Mouse (Mus musculus) forebrain, postnatal 0 days (tissue): ENCODE results near the gene Lpcat1. TPM values are rescaled to one million over a fixed set of nuclear protein-coding genes. Genes with fewer than 3 reads are reported as not detected.

Source experiments
- ATAC-seq: fragments of 200-750 bp; cut with Nextera tagmentation; 2 replicates; pipeline ENCODE4 v1.8.0; 2017; ENCODE audit warnings: mild to moderate bottlenecking, moderate library complexity
- DNase-seq: peaks from one replicate; pipeline ENCODE4 v3.0.0-alpha.2; 2015
- H3K27ac ChIP-seq: fragments of 300-500 bp; sonication (generic); 2 replicates; pipeline ENCODE4 v1.5.1; 2014; ENCODE audit warnings: low read depth, mild to moderate bottlenecking, antibody characterized with exemption, low read length, moderate library complexity, mixed read lengths
- H3K27me3 ChIP-seq: fragments of 300-500 bp; sonication (generic); 2 replicates; pipeline ENCODE4 v1.6.1; 2014; ENCODE audit warnings: mild to moderate bottlenecking, low read length, mixed read lengths; ENCODE audit not compliant: insufficient read depth
- H3K36me3 ChIP-seq: fragments of 300-500 bp; sonication (generic); 2 replicates; pipeline ENCODE4 v1.6.1; 2014; ENCODE audit warnings: mild to moderate bottlenecking, moderate library complexity; ENCODE audit not compliant: insufficient read depth
- H3K4me1 ChIP-seq: fragments of 300-500 bp; sonication (generic); 2 replicates; pipeline ENCODE4 v1.6.1; 2014; ENCODE audit warnings: antibody characterized with exemption; ENCODE audit not compliant: insufficient read depth
- H3K4me2 ChIP-seq: fragments of 300-500 bp; sonication (generic); 2 replicates; pipeline ENCODE4 v1.6.1; 2014; ENCODE audit warnings: low read depth, mild to moderate bottlenecking, moderate library complexity
- H3K4me3 ChIP-seq: fragments of 300-500 bp; sonication (generic); 2 replicates; pipeline ENCODE4 v1.5.1; 2014; ENCODE audit warnings: low read depth, low read length, mixed read lengths
- H3K9ac ChIP-seq: fragments of 300-500 bp; sonication (generic); 2 replicates; pipeline ENCODE4 v1.6.1; 2014; ENCODE audit warnings: mild to moderate bottlenecking
- H3K9me3 ChIP-seq: fragments of 300-500 bp; sonication (generic); 2 replicates; pipeline ENCODE4 v1.6.1; 2016; ENCODE audit warnings: low read length
- CTCF ChIP-seq: sonication (generic); IDR thresholded peaks from 2 replicates; pipeline ENCODE4 v1.5.1; 2016; ENCODE audit warnings: antibody characterized with exemption, control low read depth, low read depth
- WGBS: fragments of 180-500 bp; shearing (Covaris S2); extraction: QIAGEN DNeasy Blood & Tissue Kit; methylation state at CpG from one replicate; pipeline ENCODE4 v1.1.7; 2014; 5-methylcytosine and 5-hydroxymethylcytosine counted together
- polyA plus RNA-seq: library from polyadenylated mRNA; unstranded; fragments of >200 nt; fragmentation: Nextera tagmentation; extraction: Ambion mirVana; gene quantifications from 2 replicates; pipeline ENCODE4 v1.2.1, GENCODE M21; 2015
- total RNA-seq: library from RNA; depleted of rRNA; stranded (reverse); fragments of >200 nt; gene quantifications from 2 replicates; pipeline ENCODE4 v1.2.3, GENCODE M21; 2014; rRNA removed

Gene Lpcat1
- total and polyA plus RNA-seq, 2 experiments from 2014 or later: 87.2 to 144 TPM

GRCm38 (mm10) chr13:73536403-73536821 lies 69.4 kb downstream of the Lpcat1 start, which contains the start of gene Slc6a3:
Gene Slc6a3, plus strand, starts transcription at chr13:73536747.
- no peaks in the 10 kb centered on the region for H3K36me3 ChIP-seq
- H3K27me3 ChIP-seq: peaks cover 16% of the 10 kb centered on the region
- peak within 1 kb of the TSS; percentile 83 for H3K4me2 ChIP-seq
- peaks cover 3% of the 10 kb centered on the region; the same call in 1 of the 2 replicates for H3K4me1 ChIP-seq
- peak; percentile 76 for ATAC-seq
- peak within 1 kb of the TSS; percentile 35 for H3K9ac ChIP-seq
- TF ChIP-seq CTCF: no peak
- H3K9me3 ChIP-seq: no peaks in the 10 kb centered on the region
- WGBS: 1% methylated on average over 26 of the region's 26 CpGs
- no peak for DNase-seq
- H3K4me3 ChIP-seq: peak within 1 kb of the TSS; percentile 41
- no peak within 1 kb of the TSS for H3K27ac ChIP-seq

GRCm38 (mm10) chr13:73536824-73537223 lies 69.8 kb downstream of the Lpcat1 start:
- Histone ChIP-seq H3K27me3 (peaks cover 16% of the 10 kb centered on the region), H3K4me2 (peak overlapping the region; percentile 83), H3K9ac (peak overlapping the region; percentile 35; the same call in 1 of the 2 replicates), H3K27ac (no peak overlapping the region), H3K9me3 (no peaks in the 10 kb centered on the region), H3K4me3 (peak overlapping the region; percentile 41), H3K4me1 (peaks cover 3% of the 10 kb centered on the region; the same call in 1 of the 2 replicates), H3K36me3 (no peaks in the 10 kb centered on the region)
- ATAC-seq (peak; percentile 10; the same call in 1 of the 2 replicates), DNase-seq (no peak)
- no peak for TF ChIP-seq CTCF
- 22% methylated on average over 13 of the region's 13 CpGs for WGBS

- H3K4me3 ChIP-seq: no peak overlapping the region
- no peak for DNase-seq
- no peak overlapping the region for H3K9ac ChIP-seq
- H3K36me3 ChIP-seq: no peaks in the 10 kb centered on the region
- no peaks in the 10 kb centered on the region for H3K27me3 ChIP-seq
- WGBS: 87% methylated on average over 5 of the region's 5 CpGs
- no peak for TF ChIP-seq CTCF
- no peaks in the 10 kb centered on the region for H3K4me1 ChIP-seq
- no peak overlapping the region for H3K4me2 ChIP-seq
- no peak for ATAC-seq
- no peak overlapping the region for H3K27ac ChIP-seq
- H3K9me3 ChIP-seq: no peaks in the 10 kb centered on the region
Measured at GRCm38 (mm10) chr13:73564201-73564600, 97.2 kb downstream of the Lpcat1 start.

Other genes starting within 250 kb of the Lpcat1 start
- gene Irx4, start 206.7 kb upstream of the Lpcat1 start, total RNA-seq: not detected in 2 replicates
- gene Irx4, start 206.7 kb upstream of the Lpcat1 start, polyA plus RNA-seq: not detected in 2 replicates
- gene Mrpl36, start 138.7 kb upstream of the Lpcat1 start, total RNA-seq: 48.3 and 62.6 TPM in 2 replicates
- gene Mrpl36, start 138.7 kb upstream of the Lpcat1 start, polyA plus RNA-seq: 74.3 and 84.6 TPM in 2 replicates
- 117 and 128 TPM in 2 replicates for gene Ndufs6, start 138.7 kb upstream of the Lpcat1 start, total RNA-seq
- gene Ndufs6, start 138.7 kb upstream of the Lpcat1 start, polyA plus RNA-seq: 423 and 557 TPM in 2 replicates
- 1.6 and 5.1 TPM in 2 replicates for gene Slc6a3, start 69.5 kb downstream of the Lpcat1 start, total RNA-seq
- 0.59 and 1.3 TPM in 2 replicates for gene Slc6a3, start 69.5 kb downstream of the Lpcat1 start, polyA plus RNA-seq
- gene Clptm1l, start 136.8 kb downstream of the Lpcat1 start, total RNA-seq: 127 and 132 TPM in 2 replicates
- 107 and 131 TPM in 2 replicates for gene Clptm1l, start 136.8 kb downstream of the Lpcat1 start, polyA plus RNA-seq
- 6.5 and 8.9 TPM in 2 replicates for gene Tert, start 159.7 kb downstream of the Lpcat1 start, total RNA-seq
- gene Tert, start 159.7 kb downstream of the Lpcat1 start, polyA plus RNA-seq: 0.86 and 2.4 TPM in 2 replicates
- not detected in 2 replicates for gene Slc6a18, start 210.8 kb downstream of the Lpcat1 start, total RNA-seq
- gene Slc6a18, start 210.8 kb downstream of the Lpcat1 start, polyA plus RNA-seq: not detected in 2 replicates
- 0.15 and 0.43 TPM in 2 replicates for gene Slc6a19, start 237.7 kb downstream of the Lpcat1 start, total RNA-seq
- gene Slc6a19, start 237.7 kb downstream of the Lpcat1 start, polyA plus RNA-seq: 0.13 and 0.22 TPM in 2 replicates